Mouse (Mus musculus): ENCODE results near the gene Vmn1r120.
"Not testable (repeated sequence)": the region's sequence is repeated elsewhere in the genome, so short reads cannot be mapped to it uniquely, and the experiment has no call there.

DNA sequence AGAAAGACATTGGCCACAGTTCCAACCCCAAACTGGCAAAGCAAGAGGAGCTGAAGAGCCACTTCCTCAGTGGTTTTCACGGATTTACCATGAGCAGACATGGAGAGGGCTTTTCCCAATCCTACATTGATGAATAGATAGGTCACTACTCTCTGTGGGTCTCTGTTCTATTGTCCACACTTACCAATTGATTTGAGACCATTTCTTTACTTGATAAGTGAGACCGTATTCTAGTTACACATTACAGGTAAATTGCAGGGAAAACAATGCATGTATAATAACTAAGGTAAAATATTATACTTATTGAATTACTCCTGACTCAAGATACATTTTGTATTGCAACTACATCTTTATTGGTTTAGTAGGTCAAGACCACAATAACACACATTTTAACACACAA, 41.2 kb downstream of the Vmn1r120 start, which contains the start of gene Vmn1r119:
- TF ChIP-seq CTCF, EP300 (IDR thresholded peaks at IDR 0.05; ENCODE audit: low read depth): not testable (repeated sequence)

All from liver, embryonic 14.5 days (tissue).